Mouse (Mus musculus) olfactory bulb, adult 2 months (tissue): Measurements from ENCODE around the gene Zbtb44. TPM values are rescaled to one million over a fixed set of nuclear protein-coding genes. Genes with fewer than 3 reads are reported as not detected.

Experiments
- H3K27ac ChIP-seq: fragments of 200-500 bp; 2 replicates; pipeline ENCODE4 v1.5.1; 2012; ENCODE audit warnings: low read depth, low read length; ENCODE audit not compliant: insufficient read depth
- H3K4me1 ChIP-seq: fragments of 200-500 bp; 2 replicates; pipeline ENCODE4 v1.6.1; 2012; ENCODE audit warnings: low read length; ENCODE audit not compliant: control insufficient read depth, insufficient read depth
- H3K4me3 ChIP-seq: fragments of 200-500 bp; 2 replicates; pipeline ENCODE4 v1.5.1; 2012; ENCODE audit warnings: mild to moderate bottlenecking, low read depth, low read length, moderate library complexity; ENCODE audit not compliant: insufficient read depth
- CTCF ChIP-seq: fragments of 200-500 bp; IDR thresholded peaks from 2 replicates; pipeline ENCODE4 v1.5.1; 2012; ENCODE audit warnings: low read depth, mild to moderate bottlenecking, low read length, moderate library complexity; ENCODE audit not compliant: insufficient read depth
- POLR2A ChIP-seq: fragments of 200-500 bp; IDR thresholded peaks from 2 replicates; pipeline ENCODE4 v1.6.1; 2012; ENCODE audit warnings: mild to moderate bottlenecking, low read depth, low read length, moderate library complexity; ENCODE audit not compliant: insufficient read depth
- WGBS: fragments of 180-500 bp; shearing (Covaris S2); methylation state at CpG from one replicate; pipeline ENCODE4 v1.1.7; 2018; 5-methylcytosine and 5-hydroxymethylcytosine counted together
- polyA plus RNA-seq: library from polyadenylated mRNA; stranded (reverse); fragments of >200 nt; gene quantifications from 2 replicates; pipeline ENCODE4 v1.2.4, GENCODE M21; 2012; ENCODE audit warnings: low replicate concordance; ENCODE audit not compliant: missing spikeins, insufficient read depth, insufficient read length

Gene Zbtb44
- polyA plus RNA-seq, 1 experiment: not detected

DNA sequence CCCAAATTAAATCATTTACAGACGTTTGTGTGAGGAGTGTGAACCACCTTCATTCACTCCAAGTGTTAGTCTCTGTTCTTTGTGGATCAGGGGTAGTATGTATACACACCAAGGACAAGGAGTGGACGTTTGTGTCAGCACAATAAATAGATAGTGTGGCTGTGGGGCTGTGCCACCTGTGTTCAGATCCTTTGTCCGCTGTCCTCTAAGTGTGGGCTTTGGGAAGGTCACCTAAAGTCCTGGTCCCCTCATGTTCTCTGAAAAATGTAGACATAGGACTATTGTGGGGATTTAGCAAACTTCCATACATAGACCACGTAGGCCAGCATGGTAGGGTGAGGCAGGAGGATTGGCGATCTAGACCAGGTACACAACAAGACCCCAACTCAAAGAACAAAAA is 55.1 kb downstream of the Zbtb44 start:
- no peak overlapping the region for H3K27ac ChIP-seq
- WGBS: 86% methylated on average over 5 of the region's 5 CpGs
- TF ChIP-seq CTCF: no peak
- TF ChIP-seq POLR2A: no peak
- H3K4me3 ChIP-seq: no peak overlapping the region
- H3K4me1 ChIP-seq: peaks cover 2% of the 10 kb centered on the region; the same call in 1 of the 2 replicates

DNA sequence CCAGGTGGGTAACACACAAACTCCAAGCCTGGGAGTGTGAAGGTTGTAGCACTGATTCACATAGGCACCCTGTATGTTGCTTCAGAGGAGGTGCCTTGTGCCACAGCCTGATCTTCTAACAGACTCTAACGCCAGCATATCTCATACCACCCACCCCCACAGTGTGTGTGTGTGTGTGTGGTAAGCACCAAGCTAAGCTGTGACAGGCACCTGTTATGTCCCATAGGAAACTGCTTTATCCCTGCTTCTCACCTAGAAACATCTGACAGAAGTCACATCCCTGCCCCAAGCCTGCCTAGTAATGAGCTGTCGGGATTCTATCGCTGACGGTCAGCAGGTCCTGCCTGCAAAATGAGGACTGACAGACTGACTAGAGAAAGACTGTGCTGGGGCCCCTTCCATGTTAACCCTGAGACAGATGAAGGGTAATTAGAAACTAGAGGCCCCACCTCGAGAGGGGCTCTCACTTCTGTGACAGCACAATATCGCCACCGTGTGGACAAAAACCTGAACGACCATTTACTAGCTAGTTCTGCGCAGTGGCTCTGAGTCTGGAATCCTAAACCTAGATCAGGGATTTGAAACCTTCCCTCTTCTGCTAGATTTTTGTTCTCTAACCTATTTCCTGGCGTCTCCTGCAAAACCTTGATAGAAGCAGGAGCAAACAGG is 55.8 kb downstream of the Zbtb44 start:
- H3K4me1 ChIP-seq: peaks cover 2% of the 10 kb centered on the region; the same call in 1 of the 2 replicates
- WGBS: 22% methylated on average over 10 of the region's 10 CpGs
- TF ChIP-seq CTCF (peak; percentile 42; the same call in 1 of the 2 replicates), POLR2A (no peak)
- no peak overlapping the region for H3K27ac ChIP-seq
- no peak overlapping the region for H3K4me3 ChIP-seq

DNA sequence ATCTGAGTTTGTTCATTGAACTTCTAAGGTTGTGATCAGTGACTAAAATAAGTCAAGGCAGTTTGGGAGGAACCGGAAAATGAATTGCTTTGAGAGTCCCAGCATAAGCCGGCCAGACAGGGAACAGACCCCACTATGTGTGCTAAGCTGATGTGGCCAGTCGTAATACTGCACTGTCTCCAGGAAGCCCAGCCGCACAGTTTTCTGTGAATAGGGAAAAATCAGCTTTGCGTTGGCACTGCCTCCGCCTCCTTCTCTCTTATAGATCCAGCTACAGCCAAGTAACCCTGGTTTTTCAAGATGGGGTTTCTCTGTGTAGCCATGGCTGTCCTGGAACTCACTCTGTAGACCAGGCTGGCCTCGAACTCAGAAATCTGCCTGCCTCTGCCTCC is 56.3 kb downstream of the Zbtb44 start:
- no peak for TF ChIP-seq POLR2A
- no peak for TF ChIP-seq CTCF
- 78% methylated on average over 7 of the region's 7 CpGs for WGBS
- H3K4me1 ChIP-seq: peaks cover 2% of the 10 kb centered on the region; the same call in 1 of the 2 replicates
- H3K4me3 ChIP-seq: no peak overlapping the region
- no peak overlapping the region for H3K27ac ChIP-seq

DNA sequence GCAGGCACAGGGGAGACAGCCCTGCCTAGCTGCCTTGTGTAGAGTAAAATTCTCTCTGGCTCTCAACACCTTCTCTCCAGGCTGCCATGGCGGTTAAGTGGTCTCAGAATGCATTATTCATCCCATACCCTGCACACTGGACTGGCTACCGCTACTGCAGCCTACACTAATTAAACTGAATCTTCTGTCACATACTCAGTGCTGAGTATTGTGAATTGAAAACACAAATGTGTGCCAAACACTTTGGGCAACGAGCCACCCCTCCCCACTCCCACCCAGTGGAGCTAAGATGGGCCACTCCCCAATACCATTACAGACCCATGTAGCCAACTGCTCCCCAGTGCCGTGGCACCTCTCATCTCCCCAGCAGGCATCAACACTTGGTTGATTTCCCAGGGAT is 57.0 kb downstream of the Zbtb44 start:
- Histone ChIP-seq H3K4me1 (no peaks in the 10 kb centered on the region), H3K27ac (no peak overlapping the region), H3K4me3 (no peak overlapping the region)
- TF ChIP-seq CTCF (no peak), POLR2A (no peak)
- 49% methylated on average over 4 of the region's 4 CpGs for WGBS

DNA sequence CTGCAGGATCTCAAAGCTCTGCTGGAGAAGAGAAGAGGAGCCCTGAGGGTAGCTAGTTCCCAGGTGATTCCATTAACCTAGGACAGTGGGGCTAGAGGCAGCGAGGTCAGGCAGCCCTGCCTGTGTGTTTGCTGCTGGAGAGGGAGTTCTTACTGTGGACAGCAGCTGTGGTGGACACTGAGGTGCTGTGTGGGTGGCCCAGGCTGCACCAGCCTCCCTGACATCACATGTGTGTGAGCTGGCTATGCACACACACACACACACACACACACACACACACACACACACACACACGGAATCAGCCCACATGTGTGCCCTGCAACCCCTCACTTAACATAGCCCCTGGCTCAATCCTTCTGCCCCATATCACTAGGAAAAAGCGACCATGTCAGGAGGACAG is 57.7 kb downstream of the Zbtb44 start:
- Histone ChIP-seq H3K4me1 (no peaks in the 10 kb centered on the region), H3K27ac (no peak overlapping the region), H3K4me3 (no peak overlapping the region)
- WGBS: 80% methylated on average over 3 of the region's 3 CpGs
- TF ChIP-seq CTCF: no peak
- TF ChIP-seq POLR2A: no peak

DNA sequence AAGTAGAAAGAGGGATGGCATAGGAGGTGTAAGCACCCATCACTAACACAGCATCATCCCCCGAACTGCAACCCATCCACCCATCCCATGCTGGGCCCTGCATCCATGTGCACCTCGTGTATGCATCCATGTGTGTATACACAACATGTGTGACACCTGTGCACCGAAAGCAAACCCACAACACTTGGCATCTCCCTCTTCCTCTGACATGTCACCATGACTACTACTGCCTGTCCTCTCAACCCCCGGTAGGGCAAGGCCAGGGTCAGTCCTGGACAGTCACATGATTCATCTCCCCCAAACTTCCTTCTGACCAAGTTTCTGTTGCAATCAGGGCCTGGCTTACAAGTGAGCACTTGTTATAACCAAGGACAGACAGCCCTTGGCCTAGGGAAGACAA is 58.4 kb downstream of the Zbtb44 start:
- Histone ChIP-seq H3K27ac (no peak overlapping the region), H3K4me3 (no peak overlapping the region), H3K4me1 (no peaks in the 10 kb centered on the region)
- 92% methylated on average over 4 of the region's 4 CpGs for WGBS
- TF ChIP-seq CTCF (no peak), POLR2A (no peak)

DNA sequence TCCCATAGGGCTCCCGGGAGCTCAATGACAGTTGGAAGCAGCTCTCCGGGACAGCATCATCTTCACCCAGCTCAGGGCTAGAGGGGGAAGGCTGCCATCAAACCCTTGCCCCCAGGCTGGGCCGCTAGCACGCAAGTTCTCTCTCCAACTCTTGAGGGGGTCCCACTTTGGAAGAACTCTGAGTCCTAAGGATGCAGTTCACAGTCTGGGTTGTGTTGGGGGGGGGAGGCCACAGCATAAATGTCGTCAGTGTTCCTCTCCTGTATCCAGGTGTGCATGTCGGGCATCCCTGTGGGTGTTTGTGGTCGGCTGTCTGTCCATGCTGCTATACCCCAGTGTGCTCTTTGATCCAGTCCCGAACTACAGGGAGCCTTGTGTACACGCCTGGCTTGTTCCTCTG is 59.1 kb downstream of the Zbtb44 start:
- H3K4me3 ChIP-seq: no peak overlapping the region
- 86% methylated on average over 9 of the region's 9 CpGs for WGBS
- TF ChIP-seq POLR2A (no peak), CTCF (no peak)
- no peaks in the 10 kb centered on the region for H3K4me1 ChIP-seq
- no peak overlapping the region for H3K27ac ChIP-seq

DNA sequence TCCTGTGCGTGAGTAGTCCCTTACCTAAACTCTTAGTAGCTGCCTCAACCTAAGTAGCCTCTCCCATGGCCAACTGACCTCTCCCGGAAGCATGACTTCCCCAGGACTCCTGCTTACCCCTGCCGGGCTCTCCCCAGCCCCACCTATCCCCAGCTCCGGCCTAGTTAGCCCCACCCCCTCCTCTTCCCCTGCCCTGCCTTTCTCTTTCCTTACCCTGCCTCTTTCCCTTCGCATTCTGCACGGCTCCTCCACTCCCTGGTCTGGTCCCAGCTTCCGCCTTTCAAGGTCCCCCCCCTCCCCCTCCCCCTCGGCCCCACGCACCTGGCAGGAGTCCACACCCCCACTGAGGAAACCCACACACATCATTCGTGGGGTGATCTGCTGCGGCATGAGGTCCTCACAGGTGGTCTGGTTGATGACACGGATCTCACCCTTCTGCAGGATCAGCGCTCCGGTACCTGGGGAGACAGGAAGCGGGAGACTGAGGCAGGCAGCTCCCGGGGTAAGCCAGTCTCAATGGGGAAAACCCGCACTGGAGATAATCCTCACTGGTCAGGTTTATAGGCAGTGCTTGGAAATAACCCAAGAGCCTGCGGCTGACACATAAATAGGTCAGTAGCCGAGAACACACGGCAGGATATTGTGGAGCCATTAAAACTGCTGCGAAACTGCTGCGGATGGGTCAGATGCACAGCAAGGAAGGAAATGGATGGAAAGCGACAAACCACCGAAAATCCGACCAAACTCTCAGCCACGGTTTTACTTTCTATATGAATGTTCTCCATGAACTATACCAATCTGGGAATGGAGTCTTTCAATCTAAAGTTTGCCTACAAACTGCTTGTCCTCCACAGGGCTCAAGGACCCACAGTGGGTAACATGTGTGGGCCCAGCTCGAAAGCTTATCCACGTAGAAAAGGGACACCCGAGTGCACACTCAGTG is 59.9 kb downstream of the Zbtb44 start:
- TF ChIP-seq POLR2A: no peak
- no peak for TF ChIP-seq CTCF
- 76% methylated on average over 29 of the region's 29 CpGs for WGBS
- Histone ChIP-seq H3K4me3 (no peak overlapping the region), H3K27ac (no peak overlapping the region), H3K4me1 (no peaks in the 10 kb centered on the region)

DNA sequence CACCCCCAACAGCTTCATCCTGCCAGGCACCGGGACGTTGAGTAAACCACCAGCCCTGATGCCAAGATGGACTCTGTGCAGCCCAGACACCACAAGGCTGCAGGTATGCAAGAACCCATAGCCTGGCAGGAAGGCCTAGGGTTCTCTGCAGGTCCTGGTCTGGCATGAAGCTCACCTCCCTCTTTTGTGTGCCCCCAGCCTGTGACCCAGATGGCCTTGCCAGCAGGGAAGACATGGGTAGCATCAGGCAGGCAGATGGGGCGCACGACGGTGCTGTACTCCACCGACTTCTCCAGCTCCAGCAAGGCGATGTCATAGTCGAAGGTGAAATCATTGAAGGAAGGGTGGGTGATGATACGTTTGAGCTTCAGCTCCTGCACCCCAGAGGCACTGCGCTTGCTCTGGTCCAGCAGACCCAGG is 60.7 kb downstream of the Zbtb44 start:
- WGBS: 95% methylated on average over 10 of the region's 10 CpGs
- TF ChIP-seq POLR2A (no peak), CTCF (no peak)
- no peak overlapping the region for H3K4me3 ChIP-seq
- no peaks in the 10 kb centered on the region for H3K4me1 ChIP-seq
- no peak overlapping the region for H3K27ac ChIP-seq
